Mouse (Mus musculus): ENCODE data around the gene Arid3b.

- TF ChIP-seq CTCF (IDR thresholded peaks at IDR 0.05; ENCODE audit: insufficient read depth, low read length) (no peak), POLR2A (IDR thresholded peaks at IDR 0.05; ENCODE audit: borderline replicate concordance, extremely low read depth, low read depth, low read length) (no peak)
Observed at GRCm38 (mm10) chr9:57789733-57790132, 46.9 kb downstream of the Arid3b start.
